Mouse (Mus musculus) liver, adult 10 weeks (tissue): ENCODE measurements around the gene Dact2. TPM values are rescaled to one million over a fixed set of nuclear protein-coding genes. Genes with fewer than 3 reads are reported as not detected.

Experiments
- polyA plus RNA-seq: library from polyadenylated mRNA; stranded (reverse); fragments of 350-450 nt; fragmentation: Illumina TruSeq; extraction: RNeasy Lipid Tissue Mini Kit (QIAGEN cat#74804); gene quantifications from one replicate; pipeline ENCODE4 v1.2.3, GENCODE M21; 2014; ENCODE audit warnings: low read depth, low replicate concordance

The Dact2 gene
- polyA plus RNA-seq = 0.48 TPM

DNA sequence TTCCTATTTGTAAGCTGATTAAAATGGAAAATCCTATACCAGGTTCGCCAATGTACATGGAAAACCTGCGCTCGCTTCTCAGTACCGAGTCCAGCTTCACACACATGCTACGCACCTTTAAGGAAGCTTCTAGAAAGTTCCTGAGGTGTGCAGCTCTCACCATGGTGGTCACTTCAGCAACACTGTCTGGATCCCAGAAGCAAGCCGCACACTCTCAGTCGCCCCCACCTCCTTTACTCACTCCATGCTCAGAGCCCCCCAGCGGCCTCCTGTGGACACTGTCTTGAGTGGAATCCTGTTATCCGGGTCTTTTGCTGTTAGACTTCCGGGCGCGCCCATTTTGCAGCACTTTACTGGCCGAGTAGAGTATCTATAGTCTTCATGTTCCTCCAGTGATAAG is at the start of gene Dact2:
Gene Dact2, minus strand, starts transcription at position 244 of the 400 bp plus-strand sequence.

Other genes with a start within 250 kb of the Dact2 start
- gene Gm7356, start 200.6 kb downstream of the Dact2 start, polyA plus RNA-seq = not detected
- not detected for gene Gm7358, start 144.8 kb downstream of the Dact2 start, polyA plus RNA-seq
- gene Smoc2, start 75.2 kb upstream of the Dact2 start, polyA plus RNA-seq = 2.9 TPM